Mouse (Mus musculus) right cerebral cortex, postnatal 25 days (tissue): ENCODE measurements at regions not wholly inside any gene's neighbourhood (a gene's known extent, or its start where the extent isn't known, plus 50 kb on each side); places are given as distances from the start of the nearest gene placed in this dataset.

Experiments used
- DNase-seq: peaks from one replicate; pipeline ENCODE4 v3.0.0; 2022

- DNase-seq: no peak
These were observed 52.8 kb upstream of the Chodl start for GRCm38 (mm10) chr16:78877941-78878340.

GRCm38 (mm10) chr16:78859006-78859405 is 71.7 kb upstream of the Chodl start:
- no peak for DNase-seq

DNA sequence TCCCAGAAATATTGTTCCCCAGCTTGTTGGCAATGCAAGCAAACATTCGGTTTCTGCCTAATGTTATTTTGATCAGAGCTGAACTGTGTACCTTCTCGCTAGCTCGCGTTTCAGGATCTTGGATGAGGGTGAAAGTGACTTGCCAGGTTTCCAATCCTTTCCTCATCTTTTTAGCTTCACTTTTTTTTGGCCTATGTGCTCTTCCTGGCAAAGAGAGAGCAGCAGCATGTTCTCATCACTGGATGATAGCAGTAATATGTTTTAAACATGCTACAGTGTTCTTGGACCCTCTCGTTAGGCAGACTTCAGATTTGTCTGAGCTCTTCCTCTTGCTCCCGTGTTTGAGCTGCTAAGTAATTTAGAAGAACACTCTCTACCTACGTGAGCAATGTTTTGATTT is 99.8 kb upstream of the Chodl start:
- DNase-seq: no peak

DNA sequence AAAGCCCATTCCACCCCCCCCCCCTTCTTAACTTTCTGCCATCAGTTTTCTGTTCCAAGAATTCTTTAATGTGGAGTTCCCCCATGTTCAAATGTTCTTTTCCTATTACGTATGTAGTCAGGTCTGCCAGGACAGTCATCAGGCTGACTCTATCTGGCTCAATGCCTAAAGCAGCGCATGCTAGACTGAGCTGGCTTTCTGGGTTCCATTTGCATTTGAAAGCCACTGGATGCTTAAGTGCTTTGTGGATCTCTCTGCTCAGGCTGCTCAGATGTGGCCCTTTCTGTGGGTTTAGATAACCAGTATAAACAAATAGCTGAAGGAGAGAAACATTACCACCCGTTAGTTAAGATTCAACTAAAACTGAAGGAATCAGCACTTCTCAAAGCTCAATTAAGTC is 103.0 kb upstream of the Chodl start:
- no peak for DNase-seq

DNA sequence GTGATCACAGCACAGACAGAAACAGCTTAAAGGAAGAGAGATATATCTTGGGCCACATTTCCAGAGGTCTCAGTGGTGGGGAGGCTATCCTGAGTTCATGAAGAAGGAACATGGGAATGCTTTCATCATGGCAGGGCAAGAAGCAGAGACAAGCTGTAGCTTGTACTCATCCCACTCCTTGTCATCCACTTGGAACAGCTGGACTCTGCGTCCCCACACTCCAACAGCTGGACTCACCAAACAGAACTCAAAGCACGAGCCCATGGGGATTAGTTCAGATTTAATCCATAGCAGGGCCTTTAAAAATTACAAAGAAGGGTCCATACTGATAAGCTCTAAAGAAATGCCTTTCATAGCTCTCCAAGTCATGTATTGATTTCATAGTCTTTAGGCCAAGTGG is 140.7 kb upstream of the Chodl start:
- DNase-seq: no peak

GRCm38 (mm10) chr16:78759226-78759625 is 171.5 kb upstream of the Chodl start:
- DNase-seq: no peak

DNA sequence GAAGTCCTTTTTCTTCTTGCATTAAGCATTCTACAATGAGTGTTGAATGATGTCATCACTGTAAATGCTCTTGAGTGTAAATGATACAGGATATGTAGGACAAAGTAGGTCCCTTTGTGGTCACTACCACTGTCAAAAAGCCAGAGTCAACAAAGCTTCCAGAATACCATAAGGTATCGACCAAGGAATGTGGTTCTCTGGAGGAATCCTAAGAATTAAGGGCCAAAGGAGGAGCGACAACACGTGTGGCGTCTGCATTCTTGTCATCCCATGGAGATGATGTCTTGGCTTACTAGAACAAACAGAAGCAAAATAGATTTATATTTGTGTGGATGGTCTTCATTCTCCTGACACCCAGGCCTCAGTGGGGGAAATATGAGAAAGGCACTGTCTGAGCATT is 161.4 kb upstream of the D16Ertd472e start:
- no peak for DNase-seq

GRCm38 (mm10) chr16:78730583-78731501 is 154.3 kb upstream of the D16Ertd472e start:
- peak; percentile 4 for DNase-seq

GRCm38 (mm10) chr16:78725541-78725940 is 149.0 kb upstream of the D16Ertd472e start:
- DNase-seq: no peak

DNA sequence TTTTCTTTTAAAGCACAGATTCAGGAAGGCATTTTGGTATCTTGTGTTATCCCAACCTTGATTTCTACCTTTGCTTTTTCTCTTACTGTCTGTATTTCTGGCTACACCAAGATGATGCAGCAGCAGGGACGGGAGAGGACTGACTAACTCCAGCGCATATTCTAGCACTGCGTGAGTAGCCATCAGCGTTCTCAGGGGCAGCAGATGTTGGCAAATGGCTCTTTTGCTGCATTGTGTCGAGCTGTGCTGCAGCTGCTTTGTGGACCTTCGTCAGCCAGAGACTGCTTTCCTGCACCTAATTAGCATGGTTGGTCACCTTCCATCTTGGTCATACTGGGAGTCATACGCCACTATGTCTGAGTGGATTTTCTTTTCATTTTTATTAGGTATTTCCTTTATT is 133.4 kb upstream of the D16Ertd472e start:
- no peak for DNase-seq

DNA sequence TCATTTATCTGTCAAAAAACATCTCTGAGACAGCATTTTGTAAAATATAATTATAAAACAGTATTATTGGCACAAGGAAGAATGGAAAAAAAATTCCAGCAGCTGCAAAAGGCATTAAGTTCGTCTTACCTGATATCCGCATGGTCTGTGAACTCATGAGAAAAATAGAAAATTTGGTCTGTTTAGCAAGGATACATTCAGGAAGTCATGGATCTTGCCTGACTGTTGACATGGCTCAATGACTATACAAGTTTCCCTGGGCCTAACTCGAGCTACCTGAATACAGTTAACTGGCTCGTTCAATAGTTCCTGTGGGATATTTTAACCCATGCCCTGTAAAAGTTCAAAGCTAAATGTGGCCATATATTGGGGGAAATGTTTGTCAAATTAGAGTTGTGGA is 131.1 kb upstream of the D16Ertd472e start:
- DNase-seq: no peak

DNA sequence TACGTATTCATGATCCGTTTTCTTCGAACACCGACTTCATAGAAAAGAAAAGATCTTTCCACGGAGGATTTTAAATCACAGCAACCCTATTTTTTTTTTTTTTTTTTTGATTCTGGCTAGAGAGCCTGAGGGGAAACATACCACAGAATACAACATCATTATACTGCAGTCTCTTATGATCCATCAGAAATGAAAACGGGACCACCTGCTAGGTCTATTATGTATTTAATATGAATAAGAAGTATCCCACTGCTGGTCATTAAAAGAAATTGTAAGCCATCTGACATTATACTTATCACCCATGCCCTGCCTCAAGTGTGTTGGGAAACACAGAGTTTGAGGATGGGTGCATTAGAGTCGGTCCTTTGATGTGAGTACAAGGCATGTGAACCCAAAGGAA is 130.7 kb upstream of the D16Ertd472e start:
- DNase-seq: no peak

DNA sequence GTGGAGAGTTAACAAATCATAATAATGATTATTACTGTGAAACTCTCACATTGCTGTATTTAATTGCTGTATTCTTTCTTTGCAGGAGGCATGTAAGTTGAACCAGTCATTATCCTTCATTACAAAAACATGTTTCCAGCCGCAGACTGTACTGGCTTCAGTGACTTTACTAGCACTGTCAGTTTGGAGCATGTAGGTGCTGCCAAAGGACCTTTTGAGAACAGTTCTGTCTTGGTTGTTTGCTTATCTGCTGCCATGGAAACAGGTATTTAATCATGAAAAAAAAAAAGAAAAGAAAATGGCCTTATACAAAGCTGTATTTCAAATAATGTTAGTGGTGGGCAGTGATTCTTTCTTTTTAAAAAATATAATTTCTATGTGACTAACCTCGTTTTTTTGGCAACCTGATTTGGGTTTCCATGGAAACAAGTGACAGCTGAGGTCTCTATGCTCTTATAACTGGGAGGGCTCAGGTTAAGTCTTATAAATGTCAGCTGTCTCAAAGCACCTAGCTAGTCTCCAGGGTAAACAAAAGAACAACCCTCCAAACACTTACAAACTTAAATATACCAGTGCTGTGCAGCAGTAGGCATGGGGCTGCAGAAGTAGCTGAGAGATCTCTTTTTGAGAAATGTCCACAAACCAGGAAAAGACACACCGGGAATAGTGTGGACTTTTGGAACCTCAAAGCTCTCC is 121.2 kb upstream of the D16Ertd472e start:
- no peak for DNase-seq

- no peak for DNase-seq
These were observed 111.7 kb upstream of the D16Ertd472e start for GRCm38 (mm10) chr16:78688251-78688650.

GRCm38 (mm10) chr16:78685160-78685559 is 108.7 kb upstream of the D16Ertd472e start:
- DNase-seq: no peak

DNA sequence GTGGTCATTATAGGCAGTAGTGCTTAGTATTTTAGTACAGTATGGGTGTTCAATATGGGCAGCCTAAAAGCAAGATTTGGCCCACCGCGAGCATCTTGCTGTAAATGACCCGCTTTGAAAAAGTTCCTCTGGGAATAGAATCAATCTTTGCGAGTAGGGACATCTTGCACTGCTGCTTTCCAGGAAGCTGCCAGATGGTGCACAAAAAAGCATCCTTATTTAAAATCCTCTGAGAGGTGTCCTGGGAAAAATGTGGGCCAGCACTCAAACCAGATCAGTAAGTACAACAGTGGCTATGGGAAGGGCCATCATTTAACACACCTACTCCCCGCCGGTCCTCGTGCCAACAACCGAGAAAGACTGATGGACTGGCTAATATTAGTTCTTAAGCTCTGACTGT is 107.5 kb upstream of the D16Ertd472e start:
- peak; percentile 8 for DNase-seq

GRCm38 (mm10) chr16:78661126-78661525 is 84.6 kb upstream of the D16Ertd472e start:
- DNase-seq: no peak

DNA sequence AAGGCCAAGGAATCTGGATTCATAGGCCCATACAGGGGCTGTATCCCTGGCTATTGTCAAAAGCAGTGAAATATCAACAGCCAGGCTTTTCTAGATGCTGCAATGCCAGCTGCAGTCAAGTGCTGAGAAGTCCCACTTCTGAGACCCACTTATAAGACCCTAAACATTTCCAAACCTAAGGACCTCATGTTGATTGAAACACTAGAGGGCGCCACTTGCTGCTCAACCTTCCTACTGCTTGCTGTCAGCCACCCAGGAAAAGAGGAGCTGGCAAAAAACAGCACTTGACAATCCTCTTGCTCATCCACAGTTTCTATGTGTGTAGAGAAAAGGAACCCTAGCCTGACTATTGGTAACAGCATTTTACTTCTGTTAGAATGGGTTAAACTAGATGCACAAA is 68.2 kb upstream of the D16Ertd472e start:
- no peak for DNase-seq

- DNase-seq: no peak
These were observed 65.2 kb upstream of the D16Ertd472e start for GRCm38 (mm10) chr16:78641717-78642116.

DNA sequence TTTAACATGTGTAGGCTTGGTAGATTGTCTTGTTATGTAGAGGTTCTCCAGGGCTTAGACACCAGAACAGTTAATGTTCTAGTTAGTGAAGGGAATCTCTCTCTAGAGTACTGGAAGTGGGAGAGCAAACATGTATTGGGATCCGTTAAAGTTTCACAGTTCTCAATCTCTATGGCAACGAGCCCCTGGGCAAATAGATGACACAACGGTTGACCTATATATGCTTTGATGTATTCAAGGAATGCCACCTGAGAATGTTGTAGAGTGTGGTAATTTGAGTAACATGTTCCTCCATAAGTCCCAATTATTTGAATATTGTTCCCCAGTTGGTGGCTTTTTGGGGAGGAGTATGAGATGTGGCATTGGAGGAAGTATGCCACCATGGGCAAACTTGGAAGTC is 64.7 kb upstream of the D16Ertd472e start:
- DNase-seq: no peak

DNA sequence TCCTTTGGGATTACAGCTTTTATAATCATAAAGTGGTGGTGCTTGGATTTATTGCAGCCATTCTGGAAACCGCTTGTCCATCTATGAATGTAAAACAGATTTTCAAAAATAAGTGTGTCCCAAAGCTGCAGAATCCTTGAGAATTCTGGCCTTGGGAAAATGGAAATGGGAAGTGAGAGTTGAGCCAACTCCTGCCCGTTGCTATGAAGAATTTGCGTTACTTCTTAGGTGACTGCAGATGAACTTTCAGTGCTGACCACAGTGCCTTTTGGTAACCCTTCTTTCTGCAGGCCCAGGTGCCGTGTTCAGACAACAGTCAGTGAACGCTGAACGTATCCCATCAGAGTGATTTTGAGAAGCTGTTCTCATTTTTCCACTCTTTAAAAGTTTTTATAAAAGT is 60.9 kb upstream of the D16Ertd472e start:
- no peak for DNase-seq

- DNase-seq: no peak
These were observed 60.5 kb upstream of the D16Ertd472e start for GRCm38 (mm10) chr16:78637015-78637414.

DNA sequence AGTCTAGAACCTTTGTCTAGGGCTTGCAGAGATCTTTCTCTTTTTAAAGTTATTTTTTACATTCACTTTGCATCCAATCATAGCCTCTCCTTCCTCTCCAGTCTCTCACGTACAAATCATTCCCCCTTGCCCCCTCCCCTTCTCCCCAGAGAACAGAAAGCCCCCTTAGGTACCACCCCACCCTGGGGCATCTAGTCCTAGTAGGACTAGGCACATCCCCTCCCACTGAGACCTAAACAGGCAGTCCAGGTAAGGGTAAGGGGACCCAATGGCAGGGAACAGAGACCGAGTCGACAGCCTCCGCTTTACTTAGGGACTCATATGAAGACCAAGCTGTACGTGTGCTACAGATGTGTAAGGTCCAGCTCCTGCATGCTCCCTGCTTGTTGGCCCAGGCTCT is 59.3 kb upstream of the D16Ertd472e start:
- DNase-seq: no peak

- DNase-seq: peak; percentile 63
These were observed 58.7 kb upstream of the D16Ertd472e start for GRCm38 (mm10) chr16:78635257-78635656.
